Mouse (Mus musculus): ENCODE results near the gene Cdhr1.

DNA sequence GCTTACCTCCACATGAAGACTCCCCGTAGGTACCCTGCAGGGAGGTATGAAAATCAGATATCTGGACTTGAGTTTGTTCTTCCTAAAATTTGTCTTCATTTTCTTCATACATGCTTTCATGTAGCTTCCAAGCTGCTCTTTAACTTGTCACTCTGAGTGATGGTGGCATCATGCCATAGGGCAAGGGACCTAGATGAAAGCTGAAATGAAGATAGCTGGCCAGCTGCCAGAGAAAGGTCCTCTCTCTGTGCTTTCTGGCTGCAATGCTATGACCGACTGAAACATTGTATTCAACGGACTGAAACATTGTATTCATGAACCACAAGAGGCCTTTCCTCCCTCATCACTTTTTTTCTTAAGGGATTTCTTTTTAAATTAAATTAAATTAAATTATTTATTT lies 69.6 kb downstream of the Cdhr1 start:
- no peak for TF ChIP-seq CHD2 (IDR thresholded peaks at IDR 0.05; ENCODE audit: low read length)
- TF ChIP-seq EP300 (IDR thresholded peaks at IDR 0.05; ENCODE audit: low read depth in 1 of 2, low read length in 2 of 2), result no peak
- no peak for TF ChIP-seq POLR2AphosphoS5 (IDR thresholded peaks at IDR 0.05; ENCODE audit: borderline replicate concordance, low read depth, low read length)
- no peak for TF ChIP-seq CTCF (IDR thresholded peaks at IDR 0.05 in 2 of 3, conservative IDR thresholded peaks at IDR 0.05 in 1 of 3; ENCODE audit: control insufficient read depth in 1 of 3, insufficient read depth in 1 of 3, low read depth in 2 of 3, low read length in 3 of 3, poor library complexity in 1 of 3, severe bottlenecking in 1 of 3)
- TF ChIP-seq MAFK (IDR thresholded peaks at IDR 0.05; ENCODE audit: borderline replicate concordance, low read depth, low read length), result no peak
- TF ChIP-seq GATA1 (IDR thresholded peaks at IDR 0.05; ENCODE audit: low read depth, low read length), result no peak
- TF ChIP-seq USF1 (IDR thresholded peaks at IDR 0.05; ENCODE audit: low read depth, low read length), result no peak
- TF ChIP-seq POLR2A (IDR thresholded peaks at IDR 0.05; ENCODE audit: control insufficient read depth in 1 of 2, insufficient read depth in 1 of 2, low read depth in 1 of 2, low read length in 2 of 2, poor library complexity in 1 of 2), result no peak
- no peak for TF ChIP-seq TAL1 (IDR thresholded peaks at IDR 0.05; ENCODE audit: low read length)
- no peak for TF ChIP-seq ZNF384 (IDR thresholded peaks at IDR 0.05; ENCODE audit: low read depth, low read length)
- no peak for TF ChIP-seq MXI1 (IDR thresholded peaks at IDR 0.05; ENCODE audit: low read depth, low read length)
- no peak for TF ChIP-seq POLR2AphosphoS2 (IDR thresholded peaks at IDR 0.05; ENCODE audit: low read length)
- no peak for TF ChIP-seq USF2 (IDR thresholded peaks at IDR 0.05; ENCODE audit: borderline replicate concordance in 1 of 2, insufficient read depth in 1 of 2, low read depth in 1 of 2, low read length in 2 of 2)
- TF ChIP-seq CHD1 (IDR thresholded peaks at IDR 0.05; ENCODE audit: low read depth, low read length), result no peak
